Mouse (Mus musculus): ENCODE measurements around the gene Gm9821.
A peak's percentile ranks its signal among the peaks of the same experiment; 100 is the strongest.

The Gm9821 gene

GRCm38 (mm10) chr2:91949411-91950274 lies 4.1 kb downstream of the Gm9821 start:
- peak; percentile 90 for DNase-seq

- peak; percentile 93 for DNase-seq
Observed at GRCm38 (mm10) chr2:91950275-91951085, 5.0 kb downstream of the Gm9821 start.

DNA sequence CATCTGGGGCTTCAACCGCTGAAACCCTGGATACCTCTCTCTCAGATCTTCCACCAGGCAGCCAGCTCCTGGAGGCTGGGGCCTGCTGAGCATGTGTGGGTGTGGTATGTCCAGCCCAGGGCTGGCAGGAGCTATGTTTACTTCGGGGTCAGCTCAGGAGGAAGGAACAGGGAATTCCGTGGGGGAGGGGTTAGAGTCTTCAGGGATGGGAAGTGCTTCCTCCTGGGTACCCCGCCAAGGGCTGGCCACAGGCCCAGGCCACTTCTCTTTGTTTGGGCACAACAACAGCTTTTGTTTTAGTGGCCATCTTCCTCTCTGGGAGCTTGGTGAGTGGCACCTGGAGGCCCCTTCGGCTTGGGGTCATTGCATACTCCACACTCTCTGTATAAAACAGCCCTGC lies 8.3 kb downstream of the Gm9821 start:
- DNase-seq: peak; percentile 75

- peak; percentile 77 for DNase-seq
Observed at GRCm38 (mm10) chr2:91955121-91955591, 9.7 kb downstream of the Gm9821 start.

- DNase-seq: no peak
Observed at GRCm38 (mm10) chr2:91955875-91956274, 10.4 kb downstream of the Gm9821 start.

DNA sequence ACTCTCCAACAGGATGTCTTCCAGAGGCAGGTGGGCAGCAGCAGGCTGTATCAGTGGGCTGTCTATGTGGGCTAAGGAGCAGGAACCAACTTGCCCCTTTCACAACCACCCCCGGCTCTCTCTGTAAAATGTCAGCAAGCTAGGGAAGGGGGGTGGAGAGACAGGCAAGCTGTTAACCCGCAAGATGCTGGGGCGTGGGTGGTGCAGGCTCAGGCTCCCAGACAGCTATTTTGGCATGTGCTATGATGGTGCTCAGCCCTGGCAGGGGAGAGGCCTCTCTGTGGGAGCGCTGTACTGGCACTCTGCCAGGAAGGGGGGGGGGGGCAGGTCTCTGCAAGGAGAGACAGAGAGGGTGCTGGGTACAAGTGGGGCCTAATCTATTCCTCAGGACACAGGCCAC lies 11.6 kb downstream of the Gm9821 start:
- peak; percentile 77 for DNase-seq

- DNase-seq: peak; percentile 64
Observed at GRCm38 (mm10) chr2:91958049-91958448, 12.5 kb downstream of the Gm9821 start.

DNA sequence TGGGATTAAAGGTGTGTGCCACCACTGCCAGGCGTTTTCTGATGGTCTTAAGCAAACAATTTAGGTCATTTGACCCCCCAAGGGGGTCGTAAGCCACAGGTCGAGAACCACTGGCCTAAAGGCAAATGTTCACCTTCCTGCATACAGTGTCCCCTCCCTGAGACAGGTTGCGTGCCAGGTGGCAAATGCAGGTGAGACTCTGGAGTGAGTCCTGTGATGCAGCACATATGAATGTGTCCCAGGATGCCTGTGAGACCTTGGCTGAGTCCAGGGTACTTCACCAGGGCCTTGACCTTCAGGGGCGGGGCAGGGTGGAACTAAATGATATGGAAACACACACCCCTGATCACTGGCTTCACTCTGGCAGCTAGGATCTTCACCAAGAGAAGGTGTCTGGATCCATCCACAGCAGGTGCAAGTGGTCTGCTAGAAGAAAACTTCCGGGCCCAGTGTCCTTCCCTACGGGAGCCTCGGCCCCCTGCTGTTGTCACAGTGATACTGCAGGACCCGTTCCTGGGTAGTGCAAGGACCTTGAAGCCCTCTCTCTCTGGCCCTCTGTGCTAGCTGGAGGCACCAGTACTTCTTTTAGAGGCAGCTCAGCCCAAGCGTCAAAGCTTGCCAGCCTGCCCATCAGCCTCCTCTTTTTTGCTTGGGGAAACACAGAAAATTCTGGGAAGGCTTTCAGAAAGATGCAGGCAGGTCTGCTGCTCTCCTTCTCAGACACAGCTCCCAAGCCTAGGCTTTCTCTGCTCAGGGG lies 13.4 kb downstream of the Gm9821 start:
- DNase-seq: peak; percentile 76

DNA sequence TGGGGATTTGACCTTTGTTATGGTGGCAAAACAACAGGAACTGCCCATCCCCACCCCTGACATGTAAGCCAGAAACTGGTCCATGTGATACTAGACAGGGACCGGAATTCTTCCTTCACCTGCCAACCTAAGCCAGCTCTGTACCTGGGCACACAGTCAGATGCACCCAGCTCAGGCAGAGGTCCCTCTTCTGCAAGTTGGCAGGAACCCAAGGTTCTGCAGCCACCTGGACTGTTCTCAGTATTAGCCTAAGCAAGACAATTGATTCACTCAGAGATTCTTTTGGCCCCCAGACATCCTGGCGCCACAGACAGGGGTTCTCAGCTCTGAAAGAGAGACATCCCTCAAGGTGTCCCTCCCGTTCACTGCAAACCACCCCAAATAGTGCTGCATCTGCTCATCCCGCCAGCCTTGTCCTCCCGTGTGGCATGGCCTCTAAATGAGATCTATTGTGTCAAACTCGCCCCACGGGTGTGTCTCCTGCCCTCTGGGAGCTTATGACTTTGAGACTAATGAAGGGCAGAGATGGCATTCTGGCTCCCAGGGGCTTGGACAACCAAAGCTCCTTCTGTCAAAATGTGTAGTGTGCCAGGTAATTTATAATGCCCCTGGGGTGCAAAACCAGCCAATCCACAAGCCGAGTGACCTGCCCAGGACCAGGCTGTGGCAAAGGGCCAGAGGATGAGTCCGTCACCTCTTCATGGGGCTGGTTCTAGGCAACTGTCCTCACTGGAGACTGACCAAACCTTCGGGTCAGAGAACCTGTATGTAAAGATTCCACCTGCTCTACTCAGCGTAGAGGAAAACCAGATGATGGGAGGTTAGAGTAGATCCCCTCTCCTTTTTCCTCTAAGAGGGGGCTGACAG lies 14.3 kb downstream of the Gm9821 start:
- DNase-seq: peak; percentile 93

GRCm38 (mm10) chr2:91960459-91960858 lies 15.0 kb downstream of the Gm9821 start:
- peak; percentile 67 for DNase-seq

GRCm38 (mm10) chr2:91961901-91962761 lies 16.6 kb downstream of the Gm9821 start:
- peak; percentile 58 for DNase-seq

GRCm38 (mm10) chr2:91962864-91963401 lies 17.4 kb downstream of the Gm9821 start:
- DNase-seq: peak; percentile 76

DNA sequence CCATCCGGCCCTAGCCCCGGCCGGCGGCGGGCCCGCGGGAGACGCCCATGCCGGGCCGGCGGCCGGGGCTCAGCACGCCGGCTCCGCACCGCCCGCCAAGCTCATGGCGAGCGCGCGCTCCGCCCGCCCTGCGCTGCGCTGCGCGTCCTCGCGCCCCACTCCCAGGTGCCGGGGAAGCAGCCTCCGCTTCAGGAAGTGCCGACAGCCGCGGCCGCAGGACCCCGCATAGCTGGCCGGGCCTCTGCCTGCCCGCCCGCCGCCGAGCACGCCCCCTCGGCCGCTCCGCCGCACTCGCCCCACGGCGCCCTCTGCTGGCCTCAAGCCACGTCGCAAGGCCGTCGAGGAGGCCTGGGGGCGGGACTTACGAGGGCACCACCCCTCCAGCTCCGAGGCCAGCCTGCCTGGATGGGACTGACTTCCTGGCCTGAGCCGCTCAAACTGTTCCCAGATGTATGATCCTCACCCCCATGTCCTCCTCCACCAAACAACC lies 18.0 kb downstream of the Gm9821 start:
- peak; percentile 95 for DNase-seq

- DNase-seq: peak; percentile 40
Observed at GRCm38 (mm10) chr2:91964610-91965204, 19.2 kb downstream of the Gm9821 start.

DNA sequence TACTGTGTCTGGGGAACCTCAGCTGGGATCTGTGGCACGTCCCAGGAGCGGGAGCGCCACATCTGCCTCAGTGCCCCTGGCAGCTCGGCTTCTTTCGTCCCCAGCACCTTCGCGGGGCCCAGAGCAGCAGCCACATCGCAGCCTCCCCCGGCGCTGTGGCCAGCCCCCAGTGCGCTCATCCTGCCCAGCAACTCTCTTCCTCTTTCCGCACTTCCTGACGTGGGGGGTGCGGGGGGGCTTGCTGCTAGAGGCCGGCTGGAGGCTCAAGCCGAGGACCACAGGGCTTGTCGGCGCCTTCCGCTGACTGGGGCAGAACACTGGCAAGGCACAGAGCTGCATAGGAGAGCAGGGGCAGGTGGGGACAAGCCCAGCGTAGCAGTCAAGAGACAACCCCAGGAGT lies 19.9 kb downstream of the Gm9821 start:
- DNase-seq: peak; percentile 57

DNA sequence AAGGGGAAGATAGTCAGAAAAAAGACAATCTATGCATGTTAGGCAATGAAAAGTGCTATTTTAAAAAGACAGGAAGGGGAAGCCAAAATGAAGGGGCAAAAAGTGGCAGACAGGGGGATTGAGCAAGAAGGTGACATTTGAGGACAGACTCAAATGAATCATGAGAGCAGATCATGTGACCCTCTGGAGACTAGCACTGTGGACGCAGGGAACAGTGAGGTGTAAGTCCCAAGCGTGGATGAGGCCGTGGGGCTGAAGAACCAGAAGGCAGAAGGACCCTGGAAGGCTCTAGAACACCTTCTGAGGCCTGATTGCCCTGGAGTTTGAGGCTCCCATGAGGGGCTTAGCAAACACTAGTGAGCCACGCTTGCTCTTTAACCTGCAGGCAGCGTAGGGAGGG lies 20.9 kb downstream of the Gm9821 start:
- no peak for DNase-seq

DNA sequence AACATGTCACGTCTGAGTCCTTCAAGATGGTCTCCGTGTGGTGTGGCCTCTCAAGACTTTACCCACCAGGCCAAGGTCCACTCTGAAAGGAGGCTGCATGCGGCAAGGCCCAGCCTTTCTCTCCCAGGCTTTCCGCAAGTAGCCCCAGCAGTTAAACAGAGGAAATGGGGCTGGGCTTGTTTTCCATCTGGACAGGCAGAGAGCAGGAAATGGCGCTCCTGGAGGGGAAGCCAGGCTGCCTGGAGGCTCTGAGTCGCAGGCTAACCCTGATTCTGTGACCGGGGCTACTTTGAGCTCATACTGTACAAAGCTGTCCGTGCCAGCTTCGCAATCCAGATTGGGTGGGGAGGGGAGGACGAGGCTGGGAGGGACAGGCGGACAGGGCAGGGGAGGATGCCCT lies 22.5 kb downstream of the Gm9821 start:
- peak; percentile 41 for DNase-seq

- DNase-seq: peak; percentile 90
Observed at GRCm38 (mm10) chr2:91971231-91972097, 26.0 kb downstream of the Gm9821 start.

DNA sequence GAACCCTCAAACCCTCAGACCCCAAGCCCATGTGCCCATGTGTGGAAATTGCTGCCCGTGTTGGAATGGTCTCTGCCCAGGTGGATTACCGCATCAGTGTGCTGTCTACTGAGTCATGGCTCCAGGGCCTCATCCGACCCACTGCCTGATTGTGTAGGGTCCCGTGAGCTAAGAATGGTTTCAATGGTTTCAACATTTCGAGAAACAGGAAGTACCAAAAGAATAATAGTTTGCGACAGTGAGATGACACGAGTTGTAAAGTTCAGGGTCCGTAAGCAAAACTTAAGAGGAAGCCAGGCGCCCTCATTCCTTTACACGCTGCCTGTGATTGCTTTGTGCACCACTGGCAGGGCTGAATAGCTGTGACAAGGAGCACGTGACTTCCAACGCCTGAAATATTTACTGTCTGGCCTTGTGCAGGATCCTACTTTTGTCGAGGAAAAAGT lies 26.6 kb downstream of the Gm9821 start:
- no peak for DNase-seq
